Mouse (Mus musculus) spleen, adult 2 months (tissue): ENCODE results near the gene Npc1l1.

Source experiments
- CTCF ChIP-seq: fragments of 200-500 bp; IDR thresholded peaks from 2 replicates; pipeline ENCODE4 v1.5.1; 2011; ENCODE audit warnings: mild to moderate bottlenecking, inconsistent platforms; ENCODE audit not compliant: insufficient read depth, insufficient read length, insufficient replicate concordance; ENCODE audit errors: extremely low read depth
- POLR2A ChIP-seq: fragments of 200-500 bp; IDR thresholded peaks from 2 replicates; pipeline ENCODE4 v1.6.1; 2011; ENCODE audit warnings: low read depth, low read length, inconsistent platforms

GRCm38 (mm10) chr11:6175506-6175905 lies 54.4 kb downstream of the Npc1l1 start:
- TF ChIP-seq POLR2A, result no peak
- TF ChIP-seq CTCF, result no peak
